Mouse (Mus musculus) cerebellum, adult (tissue): ENCODE data around the gene Nol3.
A peak's percentile ranks its signal among the peaks of the same experiment; 100 is the strongest.
"Not testable (repeated sequence)": the region's sequence is repeated elsewhere in the genome, so short reads cannot be mapped to it uniquely, and the experiment has no call there.

Experiments used
- ATAC-seq: cut with Nextera tagmentation; 2 replicates; pipeline ENCODE4 v1.9.2; 2017; ENCODE audit warnings: mild to moderate bottlenecking, moderate library complexity, mixed read lengths; ENCODE audit not compliant: insufficient number of reproducible peaks, low FRiP score, low TSS enrichment

Nol3 gene

GRCm38 (mm10) chr8:105286907-105287306, 11.0 kb downstream of the Nol3 start:
- no peak for ATAC-seq

- ATAC-seq: no peak
Observed at GRCm38 (mm10) chr8:105288231-105288630, 12.3 kb downstream of the Nol3 start.

- ATAC-seq: peak; percentile 73
Observed at GRCm38 (mm10) chr8:105288958-105289732, 13.2 kb downstream of the Nol3 start.

- ATAC-seq: peak; percentile 6; the same call in 1 of the 2 replicates
Observed at GRCm38 (mm10) chr8:105289805-105290460, 14.0 kb downstream of the Nol3 start, which contains the start of gene 4931428F04Rik. Gene 4931428F04Rik (minus strand): TSS chr8:105289864.

GRCm38 (mm10) chr8:105290554-105291314, 14.8 kb downstream of the Nol3 start:
- ATAC-seq: no peak

GRCm38 (mm10) chr8:105291364-105291763, 15.4 kb downstream of the Nol3 start:
- not testable (repeated sequence) for ATAC-seq

- ATAC-seq: not testable (repeated sequence)
Observed at GRCm38 (mm10) chr8:105291802-105292201, 15.9 kb downstream of the Nol3 start.

- no peak for ATAC-seq
Observed at GRCm38 (mm10) chr8:105292471-105292870, 16.5 kb downstream of the Nol3 start.

GRCm38 (mm10) chr8:105293405-105293804, 17.5 kb downstream of the Nol3 start:
- peak; percentile 4; the same call in 1 of the 2 replicates for ATAC-seq

- no peak for ATAC-seq
Observed at GRCm38 (mm10) chr8:105294776-105295175, 18.8 kb downstream of the Nol3 start.

- no peak for ATAC-seq
Observed at GRCm38 (mm10) chr8:105295256-105295655, 19.3 kb downstream of the Nol3 start.

- no peak for ATAC-seq
Observed at GRCm38 (mm10) chr8:105295895-105296573, 20.1 kb downstream of the Nol3 start, which contains the start of gene Exoc3l. Gene Exoc3l (minus strand): TSS chr8:105296101.

GRCm38 (mm10) chr8:105297511-105298192, 21.7 kb downstream of the Nol3 start, which contains the start of gene E2f4:
Gene E2f4 (plus strand): TSS chr8:105297663.
- peak; percentile 74 for ATAC-seq

GRCm38 (mm10) chr8:105298351-105299252, 22.7 kb downstream of the Nol3 start:
- no peak for ATAC-seq

GRCm38 (mm10) chr8:105299962-105300361, 24.0 kb downstream of the Nol3 start:
- no peak for ATAC-seq

GRCm38 (mm10) chr8:105303396-105303795, 27.5 kb downstream of the Nol3 start:
- no peak for ATAC-seq

GRCm38 (mm10) chr8:105303874-105304273, 27.9 kb downstream of the Nol3 start:
- ATAC-seq: no peak

- ATAC-seq: no peak
Observed at GRCm38 (mm10) chr8:105304325-105305210, 28.6 kb downstream of the Nol3 start.
